Mouse (Mus musculus): Measurements from ENCODE around the gene Rpl37a.

DNA sequence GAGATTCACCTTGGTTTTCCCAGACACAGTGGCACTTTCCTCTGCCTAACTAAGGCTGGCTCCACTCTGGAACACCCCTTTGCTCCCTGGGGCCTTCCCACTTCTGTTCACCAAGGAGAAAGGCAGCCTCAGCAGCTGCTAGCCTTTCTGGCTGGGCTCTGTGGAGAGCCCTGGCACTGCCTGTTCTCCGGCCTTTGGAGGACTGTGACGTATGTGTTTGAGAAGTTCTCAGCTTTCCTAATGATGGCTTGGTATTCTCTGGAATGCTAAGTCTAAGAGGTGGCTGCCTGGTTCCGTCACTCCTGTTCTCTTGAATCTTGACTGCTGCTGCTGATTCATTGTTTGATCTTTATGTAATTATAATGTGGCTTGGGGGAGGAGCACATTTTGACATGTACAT, 38.0 kb upstream of the Rpl37a start:
- TF ChIP-seq CTCF (IDR thresholded peaks at IDR 0.05; ENCODE audit: low read depth, low read length) = no peak
- TF ChIP-seq POLR2A (IDR thresholded peaks at IDR 0.05; ENCODE audit: insufficient read depth, low read length) = no peak

Measured in ES-Bruce4 (cell line).